Mouse (Mus musculus): ENCODE measurements at regions not wholly inside any gene's neighbourhood (a gene's known extent, or its start where the extent isn't known, plus 50 kb on each side); places are given as distances from the start of the nearest gene placed in this dataset.
A peak's percentile ranks its signal among the peaks of the same experiment; 100 is the strongest.

GRCm38 (mm10) chr5:45301120-45301519 lies 148.9 kb downstream of the Qdpr start:
- Histone ChIP-seq H3K27ac (ENCODE audit: low read length) (no peak overlapping the region), H3K4me2 (ENCODE audit: low read depth, low read length) (no peak overlapping the region), H3K9ac (ENCODE audit: low read depth, low read length) (no peak overlapping the region), H3K27me3 (ENCODE audit: control insufficient read depth, insufficient read depth, low read depth, low read length) (no peaks in the 10 kb centered on the region), H3K4me1 (ENCODE audit: control insufficient read depth, low read depth, low read length) (no peaks in the 10 kb centered on the region), H3K9me3 (replicated peaks; ENCODE audit: control insufficient read depth, low read length) (no peaks in the 10 kb centered on the region), H3K4me3 (ENCODE audit: low read depth, low read length) (no peak overlapping the region), H3K36me3 (ENCODE audit: control insufficient read depth, insufficient read depth) (no peaks in the 10 kb centered on the region)
- WGBS (ENCODE audit: insufficient replicate concordance) = 33% methylated on average over 1 of the region's 1 CpGs
- no peak for ATAC-seq (ENCODE audit: low read depth)

- H3K27me3 ChIP-seq (ENCODE audit: control insufficient read depth, insufficient read depth, low read depth, low read length) = no peaks in the 10 kb centered on the region
- H3K36me3 ChIP-seq (ENCODE audit: control insufficient read depth, insufficient read depth) = no peaks in the 10 kb centered on the region
- no peak overlapping the region for H3K9ac ChIP-seq (ENCODE audit: low read depth, low read length)
- 44% methylated on average over 2 of the region's 2 CpGs for WGBS (ENCODE audit: insufficient replicate concordance)
- no peaks in the 10 kb centered on the region for H3K4me1 ChIP-seq (ENCODE audit: control insufficient read depth, low read depth, low read length)
- H3K27ac ChIP-seq (ENCODE audit: low read length) = no peak overlapping the region
- ATAC-seq (ENCODE audit: low read depth) = no peak
- no peak overlapping the region for H3K4me2 ChIP-seq (ENCODE audit: low read depth, low read length)
- no peak overlapping the region for H3K4me3 ChIP-seq (ENCODE audit: low read depth, low read length)
- H3K9me3 ChIP-seq (replicated peaks; ENCODE audit: control insufficient read depth, low read length) = no peaks in the 10 kb centered on the region
These were observed 151.2 kb downstream of the Qdpr start for GRCm38 (mm10) chr5:45298872-45299271.

- ATAC-seq (ENCODE audit: low read depth) = no peak
- Histone ChIP-seq H3K9ac (ENCODE audit: low read depth, low read length) (no peak overlapping the region), H3K4me1 (ENCODE audit: control insufficient read depth, low read depth, low read length) (no peaks in the 10 kb centered on the region; the same call in 1 of the 2 replicates), H3K4me2 (ENCODE audit: low read depth, low read length) (no peak overlapping the region), H3K4me3 (ENCODE audit: low read depth, low read length) (no peak overlapping the region), H3K27me3 (ENCODE audit: control insufficient read depth, insufficient read depth, low read depth, low read length) (no peaks in the 10 kb centered on the region), H3K27ac (ENCODE audit: low read length) (no peak overlapping the region), H3K36me3 (ENCODE audit: control insufficient read depth, insufficient read depth) (no peaks in the 10 kb centered on the region), H3K9me3 (replicated peaks; ENCODE audit: control insufficient read depth, low read length) (no peaks in the 10 kb centered on the region)
- WGBS (ENCODE audit: insufficient replicate concordance) = 48% methylated on average over 4 of the region's 4 CpGs
These were observed 154.9 kb downstream of the Qdpr start for GRCm38 (mm10) chr5:45295134-45295533.

- no peaks in the 10 kb centered on the region for H3K27me3 ChIP-seq (ENCODE audit: control insufficient read depth, insufficient read depth, low read depth, low read length)
- no peaks in the 10 kb centered on the region; the same call in 1 of the 2 replicates for H3K4me1 ChIP-seq (ENCODE audit: control insufficient read depth, low read depth, low read length)
- no peak overlapping the region for H3K4me3 ChIP-seq (ENCODE audit: low read depth, low read length)
- no peak overlapping the region for H3K9ac ChIP-seq (ENCODE audit: low read depth, low read length)
- WGBS (ENCODE audit: insufficient replicate concordance) = 31% methylated on average over 9 of the region's 9 CpGs
- no peaks in the 10 kb centered on the region for H3K9me3 ChIP-seq (replicated peaks; ENCODE audit: control insufficient read depth, low read length)
- H3K36me3 ChIP-seq (ENCODE audit: control insufficient read depth, insufficient read depth) = no peaks in the 10 kb centered on the region
- ATAC-seq (ENCODE audit: low read depth) = no peak
- H3K27ac ChIP-seq (ENCODE audit: low read length) = no peak overlapping the region
- H3K4me2 ChIP-seq (ENCODE audit: low read depth, low read length) = no peak overlapping the region
These were observed 157.0 kb downstream of the Qdpr start for GRCm38 (mm10) chr5:45292833-45293546.

- no peaks in the 10 kb centered on the region for H3K9me3 ChIP-seq (replicated peaks; ENCODE audit: control insufficient read depth, low read length)
These were observed 157.7 kb downstream of the Qdpr start for GRCm38 (mm10) chr5:45292383-45292782.

GRCm38 (mm10) chr5:45291752-45292151 lies 158.3 kb downstream of the Qdpr start:
- H3K4me2 ChIP-seq (ENCODE audit: low read depth, low read length) = no peak overlapping the region
- no peak for ATAC-seq (ENCODE audit: low read depth)
- no peak overlapping the region for H3K4me3 ChIP-seq (ENCODE audit: low read depth, low read length)
- H3K27ac ChIP-seq (ENCODE audit: low read length) = no peak overlapping the region
- H3K4me1 ChIP-seq (ENCODE audit: control insufficient read depth, low read depth, low read length) = no peaks in the 10 kb centered on the region; the same call in 1 of the 2 replicates
- no peaks in the 10 kb centered on the region for H3K9me3 ChIP-seq (replicated peaks; ENCODE audit: control insufficient read depth, low read length)
- no peaks in the 10 kb centered on the region for H3K36me3 ChIP-seq (ENCODE audit: control insufficient read depth, insufficient read depth)
- WGBS (ENCODE audit: insufficient replicate concordance) = 84% methylated on average over 1 of the region's 1 CpGs
- H3K27me3 ChIP-seq (ENCODE audit: control insufficient read depth, insufficient read depth, low read depth, low read length) = no peaks in the 10 kb centered on the region
- no peak overlapping the region for H3K9ac ChIP-seq (ENCODE audit: low read depth, low read length)

More at GRCm38 (mm10) chr5:45292383-45292782, 157.7 kb downstream of the Qdpr start:
- no peaks in the 10 kb centered on the region for H3K36me3 ChIP-seq (ENCODE audit: control insufficient read depth, insufficient read depth)
- H3K27me3 ChIP-seq (ENCODE audit: control insufficient read depth, insufficient read depth, low read depth, low read length) = no peaks in the 10 kb centered on the region
- H3K4me1 ChIP-seq (ENCODE audit: control insufficient read depth, low read depth, low read length) = no peaks in the 10 kb centered on the region; the same call in 1 of the 2 replicates
- WGBS (ENCODE audit: insufficient replicate concordance) = 27% methylated on average over 1 of the region's 1 CpGs
- peak; percentile 30; the same call in 1 of the 2 replicates for ATAC-seq (ENCODE audit: low read depth)
- H3K4me3 ChIP-seq (ENCODE audit: low read depth, low read length) = no peak overlapping the region
- no peak overlapping the region for H3K4me2 ChIP-seq (ENCODE audit: low read depth, low read length)
- no peak overlapping the region for H3K9ac ChIP-seq (ENCODE audit: low read depth, low read length)
- no peak overlapping the region for H3K27ac ChIP-seq (ENCODE audit: low read length)

GRCm38 (mm10) chr5:45291276-45291675 lies 158.8 kb downstream of the Qdpr start:
- H3K27ac ChIP-seq (ENCODE audit: low read length) = no peak overlapping the region
- H3K9me3 ChIP-seq (replicated peaks; ENCODE audit: control insufficient read depth, low read length) = no peaks in the 10 kb centered on the region
- no peak overlapping the region for H3K4me2 ChIP-seq (ENCODE audit: low read depth, low read length)
- H3K4me1 ChIP-seq (ENCODE audit: control insufficient read depth, low read depth, low read length) = no peaks in the 10 kb centered on the region; the same call in 1 of the 2 replicates
- H3K36me3 ChIP-seq (ENCODE audit: control insufficient read depth, insufficient read depth) = no peaks in the 10 kb centered on the region
- no peak overlapping the region for H3K9ac ChIP-seq (ENCODE audit: low read depth, low read length)
- no peak for ATAC-seq (ENCODE audit: low read depth)
- no peaks in the 10 kb centered on the region for H3K27me3 ChIP-seq (ENCODE audit: control insufficient read depth, insufficient read depth, low read depth, low read length)
- 59% methylated on average over 3 of the region's 3 CpGs for WGBS (ENCODE audit: insufficient replicate concordance)
- H3K4me3 ChIP-seq (ENCODE audit: low read depth, low read length) = no peak overlapping the region

- Histone ChIP-seq H3K4me2 (ENCODE audit: low read depth, low read length) (no peak overlapping the region), H3K9me3 (replicated peaks; ENCODE audit: control insufficient read depth, low read length) (no peaks in the 10 kb centered on the region), H3K27me3 (ENCODE audit: control insufficient read depth, insufficient read depth, low read depth, low read length) (no peaks in the 10 kb centered on the region), H3K36me3 (ENCODE audit: control insufficient read depth, insufficient read depth) (no peaks in the 10 kb centered on the region), H3K4me3 (ENCODE audit: low read depth, low read length) (no peak overlapping the region), H3K4me1 (ENCODE audit: control insufficient read depth, low read depth, low read length) (no peaks in the 10 kb centered on the region), H3K27ac (ENCODE audit: low read length) (no peak overlapping the region), H3K9ac (ENCODE audit: low read depth, low read length) (no peak overlapping the region)
- ATAC-seq (ENCODE audit: low read depth) = no peak
- 69% methylated on average over 8 of the region's 8 CpGs for WGBS (ENCODE audit: insufficient replicate concordance)
These were observed 163.6 kb downstream of the Qdpr start for GRCm38 (mm10) chr5:45286454-45286853.

- Histone ChIP-seq H3K27ac (ENCODE audit: low read length) (no peak overlapping the region), H3K36me3 (ENCODE audit: control insufficient read depth, insufficient read depth) (no peaks in the 10 kb centered on the region), H3K4me1 (ENCODE audit: control insufficient read depth, low read depth, low read length) (no peaks in the 10 kb centered on the region), H3K4me2 (ENCODE audit: low read depth, low read length) (no peak overlapping the region), H3K27me3 (ENCODE audit: control insufficient read depth, insufficient read depth, low read depth, low read length) (no peaks in the 10 kb centered on the region), H3K4me3 (ENCODE audit: low read depth, low read length) (no peak overlapping the region), H3K9me3 (replicated peaks; ENCODE audit: control insufficient read depth, low read length) (no peaks in the 10 kb centered on the region), H3K9ac (ENCODE audit: low read depth, low read length) (no peak overlapping the region)
- no peak for ATAC-seq (ENCODE audit: low read depth)
These were observed 165.4 kb downstream of the Qdpr start for GRCm38 (mm10) chr5:45284680-45285079.

Data from liver, embryonic 16.5 days (tissue).